Mouse (Mus musculus) lung, postnatal 25 days (tissue): ENCODE measurements at regions not wholly inside any gene's neighbourhood (a gene's known extent, or its start where the extent isn't known, plus 50 kb on each side); places are given as distances from the start of the nearest gene placed in this dataset.
"Not testable (repeated sequence)": the region's sequence is repeated elsewhere in the genome, so short reads cannot be mapped to it uniquely, and the experiment has no call there.

Source experiments
- DNase-seq: peaks from one replicate; pipeline ENCODE4 v3.0.0; 2022; ENCODE audit warnings: low spot score

GRCm38 (mm10) chr6:3201507-3201906 is 197.9 kb downstream of the Samd9l start:
- DNase-seq: not testable (repeated sequence)

GRCm38 (mm10) chr6:3201107-3201506 is 198.3 kb downstream of the Samd9l start:
- no peak for DNase-seq

- peak; percentile 43 for DNase-seq
Measured at GRCm38 (mm10) chr6:3200586-3200985, 198.8 kb downstream of the Samd9l start.

GRCm38 (mm10) chr6:3192424-3192820 is 206.9 kb downstream of the Samd9l start:
- DNase-seq: not testable (repeated sequence)

GRCm38 (mm10) chr6:3191695-3192423 is 207.5 kb downstream of the Samd9l start:
- not testable (repeated sequence) for DNase-seq

- peak; percentile 43 for DNase-seq
Measured at GRCm38 (mm10) chr6:3183819-3184199, 215.6 kb downstream of the Samd9l start.

- peak; percentile 70 for DNase-seq
Measured at GRCm38 (mm10) chr6:3182889-3183818, 216.2 kb downstream of the Samd9l start.

- not testable (repeated sequence) for DNase-seq
Measured at GRCm38 (mm10) chr6:3182424-3182841, 216.9 kb downstream of the Samd9l start.

- DNase-seq: not testable (repeated sequence)
Measured at GRCm38 (mm10) chr6:3179603-3180348, 219.6 kb downstream of the Samd9l start.

- not testable (repeated sequence) for DNase-seq
Measured at GRCm38 (mm10) chr6:3169479-3169878, 229.9 kb downstream of the Samd9l start.

GRCm38 (mm10) chr6:3166149-3166548 is 233.2 kb downstream of the Samd9l start:
- not testable (repeated sequence) for DNase-seq

GRCm38 (mm10) chr6:3151901-3152300 is 247.5 kb downstream of the Samd9l start:
- DNase-seq: not testable (repeated sequence)

- not testable (repeated sequence) for DNase-seq
Measured at GRCm38 (mm10) chr6:3137823-3138222, 261.5 kb downstream of the Samd9l start.

- not testable (repeated sequence) for DNase-seq
Measured at GRCm38 (mm10) chr6:3133763-3134162, 265.6 kb downstream of the Samd9l start.

GRCm38 (mm10) chr6:3116296-3116695 is 283.1 kb downstream of the Samd9l start:
- not testable (repeated sequence) for DNase-seq
